Mouse (Mus musculus) CH12.LX (cell line): ENCODE results near the gene Aph1a. TPM values are rescaled to one million over a fixed set of nuclear protein-coding genes. Genes with fewer than 3 reads are reported as not detected.

Experiments
- DNase-seq: peaks from one replicate; pipeline ENCODE4 v3.0.0-alpha.2; 2013; ENCODE audit errors: extremely low read depth
- H3K27ac ChIP-seq: 2 replicates; pipeline ENCODE4 v1.5.1; 2012; ENCODE audit warnings: low read depth, mild to moderate bottlenecking, control low read depth, moderate library complexity; ENCODE audit not compliant: insufficient read depth
- H3K27me3 ChIP-seq: replicated peaks from 2 replicates; pipeline ENCODE3; 2012; ENCODE audit warnings: inconsistent platforms
- H3K36me3 ChIP-seq, 2 experiments: replicated peaks in 1 of 2; 2 replicates each; pipeline versions ENCODE3 to v1.6.1; 2012; ENCODE audit warnings: inconsistent platforms in 1 of 2, low read length in 1 of 2, mild to moderate bottlenecking in 1 of 2, mixed read lengths in 1 of 2, moderate library complexity in 1 of 2; ENCODE audit not compliant: control insufficient read depth in 1 of 2, insufficient read depth in 1 of 2
- H3K4me1 ChIP-seq, 2 experiments: 2 replicates each; pipeline ENCODE4 v1.6.1; 2012; ENCODE audit warnings: inconsistent platforms in 1 of 2, moderate library complexity in 1 of 2; ENCODE audit not compliant: insufficient read depth in 2 of 2, control insufficient read depth in 1 of 2
- H3K4me2 ChIP-seq: 2 replicates; pipeline ENCODE4 v1.6.1; 2012; ENCODE audit warnings: low read depth, mild to moderate bottlenecking, control low read depth; ENCODE audit not compliant: poor library complexity, insufficient read depth, severe bottlenecking
- H3K4me3 ChIP-seq, 3 experiments: fragments of 150-350 bp in 1 of 3; sonication (generic) in 1 of 3; replicated peaks in 1 of 3; 2 replicates each; pipeline versions ENCODE3 to v1.5.1; 2011 to 2012; ENCODE audit warnings: low read depth in 2 of 3, low read length in 2 of 3, mild to moderate bottlenecking in 2 of 3, moderate library complexity in 2 of 3, control low read depth in 1 of 3, improper control_type of control experiment in 1 of 3, inconsistent platforms in 1 of 3, mixed read lengths in 1 of 3; ENCODE audit not compliant: poor library complexity in 1 of 3
- H3K79me2 ChIP-seq: replicated peaks from 2 replicates; pipeline ENCODE4 v1.6.1; 2012; ENCODE audit warnings: mild to moderate bottlenecking, moderate library complexity; ENCODE audit not compliant: control insufficient read depth, poor library complexity, insufficient read depth, severe bottlenecking; ENCODE audit errors: extremely low read depth
- H3K9ac ChIP-seq: 2 replicates; pipeline ENCODE4 v1.6.1; 2012; ENCODE audit warnings: low read depth, mild to moderate bottlenecking, control low read depth, moderate library complexity; ENCODE audit not compliant: insufficient read depth
- H3K9me3 ChIP-seq: replicated peaks from 2 replicates; pipeline ENCODE3; 2012; ENCODE audit warnings: low read length, inconsistent platforms, mixed read lengths
- BHLHE40 ChIP-seq: IDR thresholded peaks from 2 replicates; pipeline ENCODE4 v1.6.1; 2011; ENCODE audit warnings: mild to moderate bottlenecking, low read depth, low read length, improper control_type of control experiment
- CHD2 ChIP-seq: IDR thresholded peaks from 2 replicates; pipeline ENCODE4 v1.6.1; 2011; ENCODE audit warnings: low read length, improper control_type of control experiment
- CTCF ChIP-seq, 2 experiments: IDR thresholded peaks in 1 of 2; conservative IDR thresholded peaks in 1 of 2; 2 replicates each; pipeline ENCODE4 v1.5.1; 2011 to 2012; ENCODE audit warnings: low read depth in 2 of 2, low read length in 2 of 2, improper control_type of control experiment in 1 of 2, inconsistent platforms in 1 of 2, mild to moderate bottlenecking in 1 of 2, moderate library complexity in 1 of 2
- ELF1 ChIP-seq: IDR thresholded peaks from 2 replicates; pipeline ENCODE4 v1.6.1; 2014; ENCODE audit warnings: low read depth, mild to moderate bottlenecking, inconsistent platforms, low read length, improper control_type of control experiment
- EP300 ChIP-seq: IDR thresholded peaks from 2 replicates; pipeline ENCODE4 v1.6.1; 2011; ENCODE audit warnings: low read length, improper control_type of control experiment
- IRF4 ChIP-seq: IDR thresholded peaks from 2 replicates; pipeline ENCODE4 v1.6.1; 2014; ENCODE audit warnings: low read depth, mild to moderate bottlenecking, inconsistent platforms, low read length, improper control_type of control experiment
- KAT2A ChIP-seq: IDR thresholded peaks from 2 replicates; pipeline ENCODE4 v1.6.1; 2012; ENCODE audit warnings: low read length, improper control_type of control experiment, inconsistent platforms; ENCODE audit not compliant: insufficient replicate concordance
- MAFK ChIP-seq: IDR thresholded peaks from 2 replicates; pipeline ENCODE4 v1.6.1; 2011; ENCODE audit warnings: low read length, improper control_type of control experiment; ENCODE audit not compliant: insufficient replicate concordance
- MAX ChIP-seq: IDR thresholded peaks from 2 replicates; pipeline ENCODE4 v1.6.1; 2011; ENCODE audit warnings: low read length, improper control_type of control experiment
- MXI1 ChIP-seq: IDR thresholded peaks from 2 replicates; pipeline ENCODE4 v1.6.1; 2011; ENCODE audit warnings: mild to moderate bottlenecking, low read depth, low read length, improper control_type of control experiment
- NELFE ChIP-seq: IDR thresholded peaks from 2 replicates; pipeline ENCODE4 v1.6.1; 2011; ENCODE audit warnings: low read depth, low read length, improper control_type of control experiment
- NRF1 ChIP-seq: IDR thresholded peaks from 2 replicates; pipeline ENCODE4 v1.6.1; 2014; ENCODE audit warnings: low read depth, mild to moderate bottlenecking, inconsistent platforms, low read length, improper control_type of control experiment, moderate library complexity
- POLR2A ChIP-seq: IDR thresholded peaks from 2 replicates; pipeline ENCODE4 v1.6.1; 2011; ENCODE audit warnings: low read depth, mild to moderate bottlenecking, improper control_type of control experiment, low read length
- ZC3H11A ChIP-seq: IDR thresholded peaks from 2 replicates; pipeline ENCODE4 v1.6.1; 2012; ENCODE audit warnings: low read depth, mild to moderate bottlenecking, inconsistent platforms, low read length, improper control_type of control experiment
- ZNF384 ChIP-seq: IDR thresholded peaks from 2 replicates; pipeline ENCODE4 v1.6.1; 2012; ENCODE audit warnings: low read depth, low read length, improper control_type of control experiment, inconsistent platforms
- dilution Hi-C: fragments of 300-500 bp; cut with MboI; formaldehyde crosslinking; loops from 2 replicates; pipeline ENCODE4 v1.14.3; 2020; ENCODE audit warnings: low sequenced_read_pairs; ENCODE audit not compliant: extremely low pct_unique_long_range_greater_than_20kb, extremely low pct_ligation_motif_present
- in situ Hi-C: fragments of 300-500 bp; cut with MboI; formaldehyde crosslinking; loops from 3 replicates; pipeline ENCODE4 v1.14.3; 2019; ENCODE audit warnings: low sequenced_read_pairs, low pct_ligation_motif_present, low pct_unique_long_range_greater_than_20kb, mixed read lengths
- polyA plus RNA-seq: library from polyadenylated mRNA; unstranded; fragments of >175 nt; gene quantifications from 2 replicates; pipeline ENCODE4 v1.2.1, GENCODE M21; 2012; ENCODE audit warnings: low read depth; ENCODE audit not compliant: insufficient read length
- total RNA-seq, 2 experiments: library from RNA; depleted of rRNA; stranded (reverse); fragments of 300-350 nt in 1 of 2; fragments of >200 nt in 1 of 2; gene quantifications; 2 replicates each; pipeline ENCODE4 v1.2.3; 2012 to 2014

The Aph1a gene
- total and polyA plus RNA-seq, 3 experiments, result 46.6 to 69.4 (median 59.9) TPM

DNA sequence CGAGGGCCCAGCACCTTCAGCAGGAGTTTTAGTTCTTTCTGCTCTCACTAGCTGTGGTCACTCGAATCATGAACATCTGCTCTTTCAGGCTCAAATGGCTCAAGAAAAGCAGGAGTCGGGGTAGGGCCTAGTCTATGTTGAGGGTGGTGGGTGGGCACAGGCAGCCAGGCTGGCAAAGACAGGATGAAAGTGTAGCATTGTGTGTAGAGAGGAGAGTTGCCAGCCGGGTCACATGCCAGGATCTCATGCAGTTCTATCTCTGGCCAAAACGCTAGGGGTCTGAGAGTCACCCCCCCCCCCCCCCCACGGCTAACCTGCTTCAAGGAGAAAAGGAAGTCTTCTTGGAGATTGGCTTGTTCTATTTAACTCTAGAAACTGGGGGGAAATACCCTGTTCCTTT, 8.9 kb downstream of the Aph1a start:
- Histone ChIP-seq H3K4me2 (no peak overlapping the region), H3K27me3 (peaks cover 12% of the 10 kb centered on the region), H3K4me1 (peaks cover 7 to 15% of the 10 kb centered on the region in 2 experiments; a peak in 3 of 4 replicates), H3K9me3 (no peaks in the 10 kb centered on the region), H3K36me3 (peaks cover 3 to 25% of the 10 kb centered on the region in 2 experiments), H3K27ac (no peak overlapping the region), H3K79me2 (no peaks in the 10 kb centered on the region), H3K9ac (no peak overlapping the region), H3K4me3 (no peak overlapping the region)
- TF ChIP-seq NELFE, result no peak
- TF ChIP-seq BHLHE40, result no peak
- no peak for TF ChIP-seq ZC3H11A
- no peak for DNase-seq
- dilution Hi-C loops, result no loop called here
- in situ Hi-C loops, result loop anchor here (5.0 kb wide), 1 partner anchor 35 kb away; no protein-coding TSS in a partner anchor

DNA sequence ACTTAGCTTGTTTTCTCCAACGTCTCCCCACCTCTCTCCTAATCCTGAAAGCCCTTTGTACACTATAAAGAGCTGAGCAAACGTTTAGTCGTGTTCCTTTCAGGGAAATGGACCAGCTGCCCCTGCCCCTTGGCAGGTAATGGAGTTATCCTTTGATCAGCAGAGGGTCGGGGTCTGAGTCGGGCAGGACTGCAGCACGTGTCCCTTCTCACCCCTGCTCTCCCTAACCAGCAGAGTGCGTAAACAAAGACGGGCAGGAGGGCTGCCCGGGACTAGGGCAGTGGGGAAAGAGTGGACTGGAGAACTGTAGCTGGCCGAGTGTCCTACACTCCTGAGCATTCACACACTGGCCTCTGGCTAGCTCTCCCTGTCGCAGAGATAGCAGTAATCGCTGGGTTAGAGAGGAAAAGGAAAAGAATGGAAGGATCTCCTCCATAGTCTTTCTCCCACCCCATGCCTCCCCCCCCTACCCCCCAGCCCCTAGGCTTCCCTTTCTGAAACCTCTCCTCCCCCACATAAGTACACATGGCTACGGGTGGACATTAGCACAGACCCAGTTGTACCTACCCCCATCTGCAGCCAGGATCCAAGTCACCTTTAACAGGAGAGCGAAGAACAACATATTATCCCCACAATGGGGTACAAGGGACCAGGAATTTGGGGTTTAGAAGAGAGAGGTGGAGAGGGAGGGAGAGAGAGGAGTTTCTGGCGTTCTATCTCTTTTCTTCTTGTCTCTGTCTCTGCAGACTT, 10.2 kb downstream of the Aph1a start:
- TF ChIP-seq NELFE, result no peak
- Histone ChIP-seq H3K9ac (no peak overlapping the region), H3K27ac (no peak overlapping the region), H3K4me3 (no peak overlapping the region), H3K36me3 (peaks cover 0 to 12% of the 10 kb centered on the region in 2 experiments), H3K27me3 (peaks cover 12% of the 10 kb centered on the region), H3K9me3 (no peaks in the 10 kb centered on the region), H3K79me2 (no peaks in the 10 kb centered on the region), H3K4me1 (peaks cover 7 to 15% of the 10 kb centered on the region in 2 experiments; a peak in 3 of 4 replicates), H3K4me2 (no peak overlapping the region)
- dilution Hi-C loops (no loop called here), in situ Hi-C loops (loop anchor here (5.0 kb wide), 1 partner anchor 37 kb away; no protein-coding TSS in a partner anchor)
- DNase-seq, result no peak

DNA sequence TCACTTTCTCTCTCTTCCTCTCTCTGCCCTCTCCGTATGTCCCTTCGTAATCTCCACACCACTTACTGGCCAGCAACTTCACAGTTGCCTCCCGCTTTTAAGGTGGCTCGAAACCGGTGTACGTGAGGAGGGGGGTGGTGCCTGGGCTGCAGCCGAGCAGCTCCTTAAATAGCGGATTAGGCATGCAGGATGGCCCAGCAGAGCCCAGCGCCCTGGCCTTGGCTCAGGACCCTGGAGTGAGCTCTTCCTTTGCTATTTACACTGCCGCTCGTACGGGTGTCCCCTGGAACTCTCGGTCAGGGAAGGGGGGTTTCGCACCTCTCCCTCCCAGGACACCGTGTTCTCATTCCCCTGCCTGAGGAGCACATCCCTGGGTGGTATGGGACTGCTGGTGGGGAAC, 10.8 kb downstream of the Aph1a start, which contains the start of gene Car14:
Gene Car14, minus strand, starts transcription at position 124 of the 400 bp plus-strand sequence.
- Histone ChIP-seq H3K4me3 (peak within 1 kb of the TSS in 1 of 3 experiments; percentile 33), H3K36me3 (peaks cover 0 to 7% of the 10 kb centered on the region in 2 experiments), H3K4me1 (peaks cover 7 to 9% of the 10 kb centered on the region in 2 experiments; a peak in 3 of 4 replicates), H3K4me2 (peak within 1 kb of the TSS; percentile 100), H3K79me2 (no peaks in the 10 kb centered on the region), H3K27ac (no peak within 1 kb of the TSS), H3K9ac (no peak within 1 kb of the TSS; the same call in 1 of the 2 replicates), H3K27me3 (peaks cover 12% of the 10 kb centered on the region), H3K9me3 (no peaks in the 10 kb centered on the region)
- TF ChIP-seq POLR2A (no peak), NRF1 (no peak), MAX (no peak), IRF4 (no peak), CTCF (conservative IDR thresholded peaks at IDR 0.05 in 1 of 2, IDR thresholded peaks at IDR 0.05 in 1 of 2; ENCODE audit: low read depth in 2 of 2, low read length in 2 of 2) (no peak), KAT2A (no peak), CHD2 (no peak), ZNF384 (no peak), EP300 (no peak), MXI1 (no peak), ELF1 (no peak), MAFK (no peak)
- dilution Hi-C loops, result no loop called here
- DNase-seq, result no peak
- in situ Hi-C loops, result loop anchor here (5.0 kb wide), 1 partner anchor 37 kb away; no protein-coding TSS in a partner anchor
